Mouse (Mus musculus): ENCODE measurements at regions not wholly inside any gene's neighbourhood (a gene's known extent, or its start where the extent isn't known, plus 50 kb on each side); places are given as distances from the start of the nearest gene placed in this dataset.

DNA sequence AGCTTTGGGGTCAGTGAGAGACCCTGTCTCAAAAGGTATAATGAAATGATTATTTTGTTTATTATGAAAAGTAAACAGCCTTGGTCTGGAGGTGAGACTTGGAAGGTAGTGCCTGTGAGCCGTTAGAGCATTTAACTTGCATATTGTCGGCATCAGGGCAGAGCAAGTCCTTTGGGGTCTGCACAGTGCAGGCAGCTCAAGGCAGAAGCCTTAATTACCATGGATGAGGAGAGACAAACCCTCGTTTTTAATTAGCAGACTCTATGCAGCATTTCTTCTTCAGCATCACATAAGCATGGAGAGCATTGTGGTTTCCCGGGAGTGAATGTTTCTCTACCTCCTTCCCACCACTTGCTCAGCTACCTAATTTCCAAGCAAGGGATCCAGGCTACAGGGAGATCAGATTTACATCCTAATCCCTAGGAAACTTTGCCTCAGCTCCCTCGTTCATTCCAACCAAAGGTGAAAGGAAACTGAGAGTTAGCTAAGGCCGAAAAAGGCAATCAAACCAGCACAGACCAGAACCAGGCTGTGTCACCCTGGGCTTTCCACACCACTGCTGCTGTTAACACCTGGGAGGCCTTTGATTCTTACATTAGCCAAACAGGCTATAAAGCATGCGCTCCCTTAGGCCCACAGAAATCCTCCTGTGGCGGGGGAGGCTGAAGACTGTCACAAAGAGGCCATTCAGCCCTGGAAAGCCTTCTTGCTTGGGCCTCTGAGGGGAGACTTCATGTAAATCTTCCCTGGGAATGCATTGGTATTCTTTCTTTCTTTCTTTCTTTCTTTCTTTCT is 120.9 kb upstream of the Trib2 start:
- TF ChIP-seq CTCF (IDR thresholded peaks at IDR 0.05; ENCODE audit: control insufficient read depth, insufficient read depth, insufficient replicate concordance, low read depth, low read length) = no peak
- TF ChIP-seq POLR2A (IDR thresholded peaks at IDR 0.05; ENCODE audit: control insufficient read depth, low read depth, low read length) = no peak
